ENCODE assay signal across 8 mouse cellular contexts in genomic region chr7:15948381-15948941, GRCm38 (mm10). TPM values are rescaled to one million over a fixed set of nuclear protein-coding genes. Genes with fewer than 3 reads are reported as not detected.
DNase-seq lines count a peak whose midpoint lies in the region; ATAC-seq lines count a peak whose summit lies in the region.

No protein-coding gene starts in this region.

- ATAC-seq in hindbrain, embryonic 14.5 days (ENCODE audit: low FRiP score) = no peak

- no peak overlapping the region for H3K9ac ChIP-seq in hindbrain, embryonic 14.5 days

- 6% methylated on average over 23 of the region's 23 CpGs for WGBS in hindbrain, embryonic 14.5 days

- H3K4me3 ChIP-seq in hindbrain, embryonic 14.5 days (replicated peaks; ENCODE audit: low read length) = no peak overlapping the region

- peaks cover 7% of the 10 kb centered on the region; the same call in 1 of the 2 replicates for H3K4me1 ChIP-seq in hindbrain, embryonic 14.5 days (replicated peaks; ENCODE audit: control insufficient read depth, insufficient read depth, low read length)

- H3K27me3 ChIP-seq in hindbrain, embryonic 14.5 days (ENCODE audit: control insufficient read depth, insufficient read depth, low read length) = no peaks in the 10 kb centered on the region

- no peak overlapping the region for H3K27ac ChIP-seq in hindbrain, embryonic 14.5 days

- H3K9me3 ChIP-seq in hindbrain, embryonic 14.5 days (ENCODE audit: control insufficient read depth, low read length) = no peaks in the 10 kb centered on the region

- H3K36me3 ChIP-seq in hindbrain, embryonic 14.5 days (replicated peaks; ENCODE audit: control insufficient read depth, insufficient read depth) = peaks cover 10% of the 10 kb centered on the region; the same call in 1 of the 2 replicates

- H3K4me2 ChIP-seq in hindbrain, embryonic 14.5 days (replicated peaks) = peak overlapping the region; percentile 36

- DNase-seq in T-cell, adult 2 months (ENCODE audit: low spot score) = peak; percentile 74
- peak; percentile 86 to 93 for DNase-seq in cerebellum, postnatal 25 days
- peak; percentile 94 for DNase-seq in gastrocnemius, adult 18-20 months (ENCODE audit: low spot score)
- DNase-seq in hindbrain, embryonic 14.5 days (ENCODE audit: low spot score) = peak; percentile 66
- DNase-seq in layer of hippocampus, postnatal 36 days = peak; percentile 42 to 62
- peak; percentile 92 for DNase-seq in lung, postnatal 36 days
- DNase-seq in retina, embryonic 14.5 days (ENCODE audit: low spot score) = peak; percentile 86
- DNase-seq in thymus, postnatal 36 days = peak; percentile 76 to 79

RNA-seq across cellular contexts. Expression of gene Nop53, which starts 2.6 kb away (rescaled TPM):
- 10 to 100 TPM; 82.3 to 91.7 TPM for total RNA-seq in gastrocnemius, adult 18-20 months (2021)
- polyA plus RNA-seq in hindbrain, embryonic 14.5 days (2014; fragmentation: Nextera tagmentation; extraction: Ambion mirVana) = 113 and 114 TPM in 2 replicates
- 100 to 1,000 TPM; 112 to 113 TPM for total RNA-seq in layer of hippocampus, postnatal 36 days (2021)

RNA-seq across cellular contexts. Expression of gene Ehd2, which starts 18.9 kb away (rescaled TPM):
- 10 to 100 TPM; 24.9 to 37.4 TPM for total RNA-seq in gastrocnemius, adult 18-20 months (2021)
- 5.6 and 6.6 TPM in 2 replicates for polyA plus RNA-seq in hindbrain, embryonic 14.5 days (2014; fragmentation: Nextera tagmentation; extraction: Ambion mirVana)
- 1 to 10 TPM; 4.1 to 5.8 TPM for total RNA-seq in layer of hippocampus, postnatal 36 days (2021)

RNA-seq across cellular contexts. Expression of gene Selenow, which starts 26.3 kb away (rescaled TPM):
- total RNA-seq in gastrocnemius, adult 18-20 months (2021) = 1,000 to 10,000 TPM; 1,514 to 1,837 TPM
- polyA plus RNA-seq in hindbrain, embryonic 14.5 days (2014; fragmentation: Nextera tagmentation; extraction: Ambion mirVana) = 1,554 and 1,615 TPM in 2 replicates
- 1,000 to 10,000 TPM; 1,445 to 1,563 TPM for total RNA-seq in layer of hippocampus, postnatal 36 days (2021)
